ENCODE assay signal across 20 mouse cellular contexts in the genomic region with DNA sequence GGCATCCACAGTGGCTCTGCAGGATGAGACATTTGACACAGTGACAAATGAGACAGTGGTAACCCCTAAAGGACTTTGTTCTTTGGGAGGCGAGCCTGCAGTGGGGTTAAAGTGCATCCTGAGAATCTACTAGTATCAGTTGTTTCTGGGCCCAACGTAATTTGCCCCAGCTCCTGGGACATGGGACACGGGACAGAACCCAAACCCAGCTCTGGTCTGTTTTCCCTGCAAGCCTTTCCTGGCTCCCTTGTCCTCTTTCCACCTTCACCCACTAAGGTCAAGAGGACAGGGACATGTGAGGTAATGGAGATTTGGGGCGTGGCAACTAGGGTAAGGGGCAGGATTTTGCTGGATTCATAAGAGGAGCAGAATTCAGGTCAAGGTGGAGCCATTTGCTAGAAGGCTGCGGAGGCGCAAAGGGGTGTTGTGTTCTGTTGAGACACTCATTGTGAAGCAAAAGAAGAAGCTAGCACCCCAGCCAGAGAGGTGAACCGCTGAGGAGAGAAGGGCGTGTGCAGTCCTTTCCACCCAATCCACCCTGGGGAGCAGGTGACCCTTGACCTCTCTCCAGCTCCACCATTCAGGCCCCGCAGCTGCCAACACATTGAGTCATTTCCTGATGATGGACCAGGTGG.
DNase-seq lines count a peak whose midpoint lies in the region; ATAC-seq and TF ChIP-seq lines count a peak whose summit lies in the region.
"Had no signal": no experiment of that assay in that cellular context is flagged by ENCODE, and none has a peak within 500 bp of the region (broad histone marks: within the 10 kb centered on the region; RNA-seq: fewer than 3 reads in every experiment).

No protein-coding gene starts in this region.

- H3K4me1 ChIP-seq in forebrain, embryonic 11.5 days (replicated peaks; ENCODE audit: control insufficient read depth, insufficient read depth, low read length): no peaks in the 10 kb centered on the region
- H3K4me1 ChIP-seq in forebrain, embryonic 13.5 days: no peaks in the 10 kb centered on the region
- peaks cover 5% of the 10 kb centered on the region; the same call in 1 of the 2 replicates for H3K4me1 ChIP-seq in liver, adult 2 months (ENCODE audit: control insufficient read depth, insufficient read depth, low read length)
- H3K4me1 ChIP-seq in liver, embryonic 11.5 days (replicated peaks; ENCODE audit: control insufficient read depth, insufficient read depth, low read length): no peaks in the 10 kb centered on the region
- H3K4me1 ChIP-seq: embryonic facial prominence, embryonic 12.5 days; forebrain, embryonic 12.5 days; heart, embryonic 13.5 days; hindbrain, embryonic 15.5 days had no signal

- no peaks in the 10 kb centered on the region for H3K79me2 ChIP-seq in liver, adult 2 months (ENCODE audit: control insufficient read depth, insufficient read depth, low read length)

- H3K36me3 ChIP-seq in forebrain, embryonic 11.5 days (ENCODE audit: control insufficient read depth, insufficient read depth, low read length): no peaks in the 10 kb centered on the region
- no peaks in the 10 kb centered on the region for H3K36me3 ChIP-seq in forebrain, embryonic 13.5 days (ENCODE audit: poor library complexity, severe bottlenecking)
- H3K36me3 ChIP-seq in liver, adult 2 months (ENCODE audit: control insufficient read depth, insufficient read depth, low read length): no peaks in the 10 kb centered on the region
- H3K36me3 ChIP-seq in liver, embryonic 11.5 days (ENCODE audit: control insufficient read depth, insufficient read depth, low read length): no peaks in the 10 kb centered on the region
- H3K36me3 ChIP-seq: embryonic facial prominence, embryonic 12.5 days; forebrain, embryonic 12.5 days; heart, embryonic 13.5 days; hindbrain, embryonic 15.5 days had no signal

- no peak for ATAC-seq in forebrain, embryonic 11.5 days (replicated peaks; ENCODE audit: low FRiP score)
- no peak for ATAC-seq in forebrain, embryonic 13.5 days
- ATAC-seq in liver, embryonic 11.5 days (replicated peaks; ENCODE audit: low FRiP score): no peak
- ATAC-seq: activated CD4-positive, CD25-positive, alpha-beta regulatory T cell, adult 4 months; forebrain, postnatal 0 days; intestine, embryonic 16.5 days had no signal

- no peaks in the 10 kb centered on the region for H3K27me3 ChIP-seq in forebrain, embryonic 11.5 days (ENCODE audit: control insufficient read depth, insufficient read depth, low read length)
- no peaks in the 10 kb centered on the region for H3K27me3 ChIP-seq in forebrain, embryonic 13.5 days
- H3K27me3 ChIP-seq in liver, adult 2 months (ENCODE audit: control insufficient read depth, insufficient read depth, low read length): no peaks in the 10 kb centered on the region
- H3K27me3 ChIP-seq in liver, embryonic 11.5 days (replicated peaks; ENCODE audit: control insufficient read depth, insufficient read depth, low read length): no peaks in the 10 kb centered on the region
- H3K27me3 ChIP-seq: embryonic facial prominence, embryonic 12.5 days; forebrain, embryonic 12.5 days; heart, embryonic 13.5 days; hindbrain, embryonic 15.5 days had no signal

- no peak overlapping the region for H3K9ac ChIP-seq in forebrain, embryonic 11.5 days (ENCODE audit: low read length)
- no peak overlapping the region for H3K9ac ChIP-seq in forebrain, embryonic 13.5 days
- no peak overlapping the region for H3K9ac ChIP-seq in liver, adult 2 months (ENCODE audit: low read depth, low read length)
- H3K9ac ChIP-seq in liver, embryonic 11.5 days (ENCODE audit: low read depth, low read length): no peak overlapping the region
- H3K9ac ChIP-seq: embryonic facial prominence, embryonic 12.5 days; forebrain, embryonic 12.5 days; forebrain, postnatal 0 days; heart, embryonic 13.5 days; hindbrain, embryonic 15.5 days had no signal

- no peak for TF ChIP-seq POLR2A in liver, adult 2 months (IDR thresholded peaks at IDR 0.05; ENCODE audit: extremely low read depth, insufficient read depth, low read length)

- DNase-seq in adrenal gland, adult 2 months: peak; percentile 5
- no peak for DNase-seq in adrenal gland, adult (ENCODE audit: inconsistent age in 2 of 2, low spot score in 1 of 2)
- peak; percentile 21 for DNase-seq in forebrain, embryonic 11.5 days (ENCODE audit: low spot score)
- DNase-seq in liver, adult 2 months (ENCODE audit: extremely low read depth, low read depth, low spot score): peak; percentile 96
- no peak for DNase-seq in liver, embryonic 11.5 days (ENCODE audit: low spot score)
- DNase-seq in left cerebral cortex, adult 11 months (ENCODE audit: low spot score): no peak
- DNase-seq: cerebellum, adult 11-12 months; cerebellum, adult 9-10 months; cerebellum, postnatal 25 days; forebrain, postnatal 0 days; gastrocnemius, postnatal 14 days; heart, postnatal 36 days; kidney, adult 8-10 months had no signal

- H3K4me2 ChIP-seq in forebrain, embryonic 11.5 days (ENCODE audit: low read depth, low read length, severe bottlenecking): no peak overlapping the region
- no peak overlapping the region for H3K4me2 ChIP-seq in forebrain, embryonic 13.5 days
- no peak overlapping the region for H3K4me2 ChIP-seq in liver, embryonic 11.5 days
- H3K4me2 ChIP-seq: embryonic facial prominence, embryonic 12.5 days; forebrain, embryonic 12.5 days; heart, embryonic 13.5 days; hindbrain, embryonic 15.5 days had no signal

- no peak overlapping the region for H3K27ac ChIP-seq in forebrain, embryonic 11.5 days (ENCODE audit: low read depth, low read length)
- H3K27ac ChIP-seq in forebrain, embryonic 13.5 days: no peak overlapping the region
- H3K27ac ChIP-seq in liver, adult 2 months (replicated peaks; ENCODE audit: insufficient read depth, low read depth, low read length): no peak overlapping the region
- no peak overlapping the region for H3K27ac ChIP-seq in liver, embryonic 11.5 days (ENCODE audit: low read depth, low read length)
- H3K27ac ChIP-seq: embryonic facial prominence, embryonic 12.5 days; forebrain, embryonic 12.5 days; heart, embryonic 13.5 days; hindbrain, embryonic 15.5 days had no signal

- TF ChIP-seq CTCF in liver, adult 2 months (IDR thresholded peaks at IDR 0.05; ENCODE audit: low read depth, low read length): no peak

- 81% methylated on average over 9 of the region's 9 CpGs for WGBS in forebrain, embryonic 11.5 days
- WGBS in forebrain, embryonic 13.5 days: 82% methylated on average over 9 of the region's 9 CpGs
- 49% methylated on average over 9 of the region's 9 CpGs for WGBS in liver, adult 2 months
- WGBS in liver, embryonic 11.5 days: 69% methylated on average over 9 of the region's 9 CpGs

- H3K4me3 ChIP-seq in forebrain, embryonic 11.5 days (ENCODE audit: low read depth, low read length): no peak overlapping the region
- H3K4me3 ChIP-seq in forebrain, embryonic 13.5 days: no peak overlapping the region
- H3K4me3 ChIP-seq in liver, adult 2 months (ENCODE audit: insufficient read depth, low read depth, low read length): no peak overlapping the region
- no peak overlapping the region for H3K4me3 ChIP-seq in liver, embryonic 11.5 days (ENCODE audit: low read depth, low read length)
- H3K4me3 ChIP-seq: embryonic facial prominence, embryonic 12.5 days; forebrain, embryonic 12.5 days; heart, embryonic 13.5 days; hindbrain, embryonic 15.5 days had no signal

- no peaks in the 10 kb centered on the region for H3K9me3 ChIP-seq in forebrain, embryonic 11.5 days (ENCODE audit: control insufficient read depth, low read length)
- no peaks in the 10 kb centered on the region for H3K9me3 ChIP-seq in forebrain, embryonic 13.5 days (replicated peaks)
- no peaks in the 10 kb centered on the region for H3K9me3 ChIP-seq in liver, embryonic 11.5 days (ENCODE audit: control insufficient read depth, low read length)
- H3K9me3 ChIP-seq: embryonic facial prominence, embryonic 12.5 days; forebrain, embryonic 12.5 days; heart, embryonic 13.5 days; hindbrain, embryonic 15.5 days had no signal

Comparison
In these comparisons a context has a peak if more than half of its experiments do, and no peak if none do; other contexts are left out.
1. DNase-seq: peak in adrenal gland, adult 2 months (single experiment), forebrain, embryonic 11.5 days (single experiment) and liver, adult 2 months (single experiment); none in adrenal gland, adult (0 of 2), liver, embryonic 11.5 days (single experiment) and left cerebral cortex, adult 11 months (single experiment).